Mouse (Mus musculus): Measurements from ENCODE around the gene Dnajc28. TPM values are rescaled to one million over a fixed set of nuclear protein-coding genes. Genes with fewer than 3 reads are reported as not detected.
A peak's percentile ranks its signal among the peaks of the same experiment; 100 is the strongest.

The Dnajc28 gene
- total RNA-seq, 1 experiment from 2014 or later, result 15.1 TPM

DNA sequence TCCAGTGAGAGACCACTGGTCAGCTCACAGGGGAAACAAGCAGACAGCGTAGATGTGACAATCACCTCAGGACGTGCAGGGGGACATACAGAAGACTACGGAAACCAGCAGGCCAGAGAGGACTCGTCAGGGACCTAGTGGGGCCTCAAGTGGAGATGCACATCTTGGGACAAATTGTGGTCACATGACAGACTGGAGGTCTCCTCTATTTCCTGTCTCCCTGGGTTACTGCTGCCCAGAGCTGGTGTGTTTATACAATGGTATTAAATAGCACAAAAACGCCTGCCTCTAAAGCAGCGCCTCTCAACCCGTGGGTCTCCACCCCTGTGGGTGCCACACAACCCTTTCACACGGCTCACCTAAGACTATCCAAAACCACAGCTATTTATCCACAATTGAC is 26.7 kb downstream of the Dnajc28 start:
- no peak for DNase-seq

- DNase-seq, result no peak
Observed at GRCm38 (mm10) chr16:91588703-91589102, 30.1 kb downstream of the Dnajc28 start.

DNA sequence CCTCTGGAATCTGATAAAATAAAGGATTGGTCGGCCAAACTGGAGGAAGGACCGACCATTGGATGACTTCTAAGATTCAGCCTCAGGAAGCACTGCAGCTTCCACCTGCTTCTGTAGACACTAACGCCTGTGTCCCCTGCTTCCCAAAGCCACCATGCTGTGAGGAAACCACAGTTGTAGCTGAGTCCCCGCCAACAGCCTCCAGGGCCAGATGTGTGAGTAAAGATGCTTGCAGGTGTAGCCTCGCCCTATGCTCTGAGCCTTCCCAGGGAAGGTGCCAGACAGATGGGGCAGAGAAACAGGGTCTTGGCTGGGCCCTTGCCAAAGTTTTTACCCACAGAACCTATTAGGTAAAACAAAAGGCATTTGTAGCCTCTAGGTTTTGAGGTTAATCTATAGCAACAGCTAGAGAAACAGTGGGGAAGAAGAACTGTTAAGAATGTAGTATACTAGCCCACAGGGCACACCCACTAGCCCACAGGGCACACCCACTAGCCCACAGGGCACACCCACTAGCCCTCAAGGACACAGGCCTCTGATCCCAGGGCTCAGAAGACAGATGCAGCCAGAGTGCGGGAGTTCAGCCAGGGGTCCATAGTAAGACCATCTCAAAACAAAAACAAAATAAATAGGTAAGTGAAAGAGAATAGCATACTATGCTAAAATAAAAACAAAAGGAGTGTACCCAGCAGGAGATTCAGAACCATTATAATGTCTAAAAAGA is 30.9 kb downstream of the Dnajc28 start:
- DNase-seq, result no peak

GRCm38 (mm10) chr16:91586244-91586643 is 32.6 kb downstream of the Dnajc28 start:
- no peak for DNase-seq

DNA sequence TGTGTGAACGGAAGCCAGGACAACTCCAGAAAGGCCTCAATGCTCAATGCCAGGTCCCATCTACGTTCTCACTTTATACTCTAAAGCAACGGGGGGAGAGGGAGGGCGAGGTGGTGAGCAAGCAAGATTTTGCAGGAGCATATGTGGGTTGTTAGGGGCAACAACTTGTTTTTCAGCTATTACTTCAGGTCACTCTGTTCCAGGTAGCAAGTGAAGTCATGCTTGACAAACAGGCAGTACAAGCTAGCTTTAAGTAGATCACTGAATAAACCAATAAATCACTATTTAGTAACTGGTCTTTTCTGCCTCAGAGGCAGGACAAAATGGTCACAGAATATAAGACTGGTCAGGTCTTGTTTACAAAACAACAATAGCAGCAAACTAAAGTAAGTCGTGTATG is 33.2 kb downstream of the Dnajc28 start:
- DNase-seq, result no peak

GRCm38 (mm10) chr16:91582307-91582706 is 36.5 kb downstream of the Dnajc28 start:
- DNase-seq, result peak; percentile 48

DNA sequence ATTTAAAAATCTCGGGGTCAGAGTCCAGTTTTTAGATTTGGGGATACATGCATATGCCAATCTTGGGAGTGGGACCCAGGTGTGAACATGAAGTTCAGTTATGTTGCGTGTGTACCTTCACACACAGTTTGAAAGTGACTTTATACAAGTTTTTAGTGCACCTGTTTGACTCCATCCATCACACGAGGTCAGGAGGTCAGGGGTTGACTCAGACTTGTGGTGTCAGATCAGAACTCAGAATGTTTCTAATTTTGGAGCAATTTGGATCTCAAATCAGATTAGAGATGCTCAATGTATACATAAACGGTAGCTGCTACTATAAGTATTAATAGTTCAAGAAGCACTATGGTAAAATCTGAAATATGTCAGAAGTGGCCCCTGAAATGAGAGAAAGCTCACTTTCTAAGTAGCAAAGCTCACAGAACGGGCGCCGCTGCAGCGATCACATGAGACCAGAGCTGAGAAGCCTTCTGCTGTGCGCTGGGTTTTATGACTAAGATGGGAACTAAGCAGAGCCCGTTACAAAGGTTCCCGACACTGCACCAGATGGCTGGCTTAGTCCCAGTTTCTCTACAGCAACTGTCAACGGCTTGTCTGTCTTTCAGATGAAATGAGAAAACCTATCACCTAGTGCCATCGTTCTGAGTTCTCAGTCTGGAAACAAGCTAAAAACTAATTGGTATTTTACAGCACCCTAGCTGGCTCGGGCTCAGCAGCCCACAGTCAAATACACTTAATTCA is 39.7 kb downstream of the Dnajc28 start:
- no peak for DNase-seq

- no peak for DNase-seq
Observed at GRCm38 (mm10) chr16:91575151-91575550, 43.7 kb downstream of the Dnajc28 start.

DNA sequence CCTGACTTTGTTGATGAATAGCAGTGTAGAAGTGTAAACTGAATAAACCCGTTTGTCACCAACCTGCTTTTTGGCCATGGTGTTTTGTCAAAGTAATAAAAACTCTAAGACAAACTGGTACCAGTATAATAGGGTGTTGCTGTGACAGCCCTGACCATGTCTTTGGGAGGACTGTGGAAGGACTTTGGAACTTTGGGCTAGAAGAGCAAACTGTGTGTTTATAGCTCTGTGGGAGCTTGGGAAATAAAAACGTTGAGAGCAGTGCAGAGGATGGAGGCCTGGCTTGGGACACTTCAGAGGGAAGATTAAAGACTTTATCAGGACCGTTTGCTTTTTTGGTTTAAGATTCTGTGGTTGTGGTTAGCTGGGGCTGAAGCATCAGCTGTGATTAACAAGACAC is 47.7 kb downstream of the Dnajc28 start:
- no peak for DNase-seq

DNA sequence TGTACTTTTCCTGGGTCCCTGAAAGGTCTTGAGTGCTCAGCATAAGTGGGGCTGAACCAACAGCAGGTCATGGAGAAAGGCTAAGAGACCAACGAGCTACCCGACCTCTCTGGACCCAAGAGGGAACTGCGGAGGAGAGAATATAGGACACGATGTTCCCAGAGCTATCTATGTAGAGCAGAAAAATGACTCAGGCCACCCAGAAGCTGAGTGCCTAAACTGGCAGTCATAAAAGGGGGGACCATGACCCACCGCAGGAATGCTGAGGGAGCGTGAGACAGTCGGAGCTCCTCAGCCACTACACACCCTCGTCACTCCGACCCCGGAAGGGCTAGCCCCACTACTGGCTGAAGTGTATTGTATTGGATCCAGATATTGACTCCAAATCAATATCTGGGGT is 49.9 kb downstream of the Dnajc28 start:
- no peak for DNase-seq

- DNase-seq, result no peak
Observed at GRCm38 (mm10) chr16:91566002-91566401, 52.8 kb downstream of the Dnajc28 start.

- no peak for DNase-seq
Observed at GRCm38 (mm10) chr16:91565292-91565951, 53.4 kb downstream of the Dnajc28 start.

GRCm38 (mm10) chr16:91564580-91565291 is 54.1 kb downstream of the Dnajc28 start:
- peak; percentile 34 for DNase-seq

Other genes with a start within 250 kb of the Dnajc28 start
- gene Ifnar2, start 246.2 kb downstream of the Dnajc28 start, total RNA-seq (2021), result 83.9 and 86.1 TPM in 2 replicates
- 0.59 TPM in 1 of 2 replicates, not detected in the other for gene Gm21970, start 227.3 kb downstream of the Dnajc28 start, total RNA-seq (2021)
- 105 and 106 TPM in 2 replicates for gene Il10rb, start 212.9 kb downstream of the Dnajc28 start, total RNA-seq (2021)
- 80.3 and 82.7 TPM in 2 replicates for gene Ifnar1, start 133.8 kb downstream of the Dnajc28 start, total RNA-seq (2021)
- 27.7 and 30.8 TPM in 2 replicates for gene Ifngr2, start 72.0 kb downstream of the Dnajc28 start, total RNA-seq (2021)
- gene Tmem50b, start 21.2 kb downstream of the Dnajc28 start, total RNA-seq (2021), result 45.6 and 48.0 TPM in 2 replicates
- 96.7 and 98.3 TPM in 2 replicates for gene Gart, start 27.9 kb upstream of the Dnajc28 start, total RNA-seq (2021)
- 226 and 238 TPM in 2 replicates for gene Son, start 28.5 kb upstream of the Dnajc28 start, total RNA-seq (2021)
- gene Donson, start 69.7 kb upstream of the Dnajc28 start, total RNA-seq (2021), result 8.6 and 12.5 TPM in 2 replicates
- gene Cryzl1, start 109.9 kb upstream of the Dnajc28 start, total RNA-seq (2021), result 43.4 and 45.5 TPM in 2 replicates
- gene Itsn1, start 110.3 kb upstream of the Dnajc28 start, total RNA-seq (2021), result 43.1 and 48.7 TPM in 2 replicates